Mouse (Mus musculus): ENCODE measurements around the gene Gm10322.

- no peak for TF ChIP-seq CTCF (IDR thresholded peaks at IDR 0.05; ENCODE audit: low read depth)
- TF ChIP-seq EP300 (IDR thresholded peaks at IDR 0.05; ENCODE audit: low read depth): no peak
Measured at GRCm38 (mm10) chr10:59646821-59647378, 31.0 kb downstream of the Gm10322 start.
